Mouse (Mus musculus): ENCODE results near the gene Kpna3. TPM values are rescaled to one million over a fixed set of nuclear protein-coding genes. Genes with fewer than 3 reads are reported as not detected.
"Not testable (repeated sequence)": the region's sequence is repeated elsewhere in the genome, so short reads cannot be mapped to it uniquely, and the experiment has no call there.

The Kpna3 gene
- total RNA-seq, 2 experiments from 2014 or later, result 29.5 to 32.5 TPM

GRCm38 (mm10) chr14:61327007-61327406, 112.7 kb downstream of the Kpna3 start:
- not testable (repeated sequence) for DNase-seq (ENCODE audit: low spot score in 2 of 2)

GRCm38 (mm10) chr14:61322740-61323139, 116.9 kb downstream of the Kpna3 start:
- no peak for DNase-seq (ENCODE audit: low spot score in 2 of 2)

GRCm38 (mm10) chr14:61321200-61321599, 118.5 kb downstream of the Kpna3 start:
- DNase-seq (ENCODE audit: low spot score in 2 of 2), result no peak

- peak in 1 of 2 experiments; percentile 38 for DNase-seq (ENCODE audit: low spot score in 2 of 2)
Observed at GRCm38 (mm10) chr14:61320765-61321164, 118.9 kb downstream of the Kpna3 start.

- DNase-seq (ENCODE audit: low spot score in 2 of 2), result peak; percentile 38 to 51
Observed at GRCm38 (mm10) chr14:61316861-61317260, 122.8 kb downstream of the Kpna3 start.

Other genes with a start within 250 kb of the Kpna3 start
- 1 to 10 TPM in 1 of 2 experiments, under 1 TPM in 1; 0.86 to 1.3 TPM for gene Sgcg, start 181.4 kb downstream of the Kpna3 start, total RNA-seq (2021)
- gene Arl11, start 130.1 kb downstream of the Kpna3 start, total RNA-seq (2021), result 1 to 10 TPM; 1.8 to 3.3 TPM
- 1 to 10 TPM; 3.5 to 3.8 TPM for gene Ebpl, start 79.4 kb downstream of the Kpna3 start, total RNA-seq (2021)
- 10 to 100 TPM; 17.7 to 22.3 TPM for gene Spryd7, start 117.0 kb upstream of the Kpna3 start, total RNA-seq (2021)
- 1 to 10 TPM; 8.8 to 10.0 TPM for gene Trim13, start 158.4 kb upstream of the Kpna3 start, total RNA-seq (2021)
- gene Kcnrg, start 167.6 kb upstream of the Kpna3 start, total RNA-seq (2021), result under 1 TPM; 0.16 to 0.27 TPM

All from adrenal gland, adult 18-20 months (tissue).